Mouse (Mus musculus): ENCODE measurements at regions not wholly inside any gene's neighbourhood (a gene's known extent, or its start where the extent isn't known, plus 50 kb on each side); places are given as distances from the start of the nearest gene placed in this dataset.

- DNase-seq (ENCODE audit: low read depth, low spot score): no peak
These were observed 51.3 kb downstream of the 3110018I06Rik start for GRCm38 (mm10) chr12:107539683-107540082.

- no peak for DNase-seq (ENCODE audit: low read depth, low spot score)
These were observed 52.8 kb downstream of the 3110018I06Rik start for GRCm38 (mm10) chr12:107541196-107541595.

GRCm38 (mm10) chr12:107547194-107547885, 58.9 kb downstream of the 3110018I06Rik start:
- no peak for DNase-seq (ENCODE audit: low read depth, low spot score)

GRCm38 (mm10) chr12:107547886-107548448, 59.5 kb downstream of the 3110018I06Rik start:
- no peak for DNase-seq (ENCODE audit: low read depth, low spot score)

GRCm38 (mm10) chr12:107549452-107550296, 61.2 kb downstream of the 3110018I06Rik start:
- no peak for DNase-seq (ENCODE audit: low read depth, low spot score)

GRCm38 (mm10) chr12:107559191-107559590, 70.8 kb downstream of the 3110018I06Rik start:
- no peak for DNase-seq (ENCODE audit: low read depth, low spot score)

GRCm38 (mm10) chr12:107560100-107560499, 71.7 kb downstream of the 3110018I06Rik start:
- DNase-seq (ENCODE audit: low read depth, low spot score): no peak

- DNase-seq (ENCODE audit: low read depth, low spot score): no peak
These were observed 84.2 kb downstream of the 3110018I06Rik start for GRCm38 (mm10) chr12:107572586-107572985.

- no peak for DNase-seq (ENCODE audit: low read depth, low spot score)
These were observed 91.1 kb downstream of the 3110018I06Rik start for GRCm38 (mm10) chr12:107579508-107579907.

GRCm38 (mm10) chr12:107583151-107583720, 94.8 kb downstream of the 3110018I06Rik start:
- no peak for DNase-seq (ENCODE audit: low read depth, low spot score)

- no peak for DNase-seq (ENCODE audit: low read depth, low spot score)
These were observed 97.3 kb downstream of the 3110018I06Rik start for GRCm38 (mm10) chr12:107585696-107586225.

- no peak for DNase-seq (ENCODE audit: low read depth, low spot score)
These were observed 107.8 kb downstream of the 3110018I06Rik start for GRCm38 (mm10) chr12:107596236-107596635.

GRCm38 (mm10) chr12:107600576-107600975, 112.1 kb downstream of the 3110018I06Rik start:
- DNase-seq (ENCODE audit: low read depth, low spot score): no peak

- no peak for DNase-seq (ENCODE audit: low read depth, low spot score)
These were observed 120.5 kb downstream of the 3110018I06Rik start for GRCm38 (mm10) chr12:107608966-107609365.

GRCm38 (mm10) chr12:107609986-107610385, 121.6 kb downstream of the 3110018I06Rik start:
- DNase-seq (ENCODE audit: low read depth, low spot score): no peak

GRCm38 (mm10) chr12:107617212-107617994, 129.0 kb downstream of the 3110018I06Rik start:
- DNase-seq (ENCODE audit: low read depth, low spot score): no peak

GRCm38 (mm10) chr12:107624446-107624845, 136.0 kb downstream of the 3110018I06Rik start:
- DNase-seq (ENCODE audit: low read depth, low spot score): no peak

- no peak for DNase-seq (ENCODE audit: low read depth, low spot score)
These were observed 159.6 kb downstream of the 3110018I06Rik start for GRCm38 (mm10) chr12:107648008-107648407.

- peak; percentile 42 for DNase-seq (ENCODE audit: low read depth, low spot score)
These were observed 163.8 kb downstream of the 3110018I06Rik start for GRCm38 (mm10) chr12:107652126-107652728.

GRCm38 (mm10) chr12:107653131-107653530, 164.7 kb downstream of the 3110018I06Rik start:
- peak; percentile 2 for DNase-seq (ENCODE audit: low read depth, low spot score)

Measured in 3T3-L1 (cell line).